Mouse (Mus musculus) adrenal gland, postnatal 10 days (tissue): ENCODE results near the gene Sdk1. TPM values are rescaled to one million over a fixed set of nuclear protein-coding genes. Genes with fewer than 3 reads are reported as not detected.

Source experiments
- DNase-seq: peaks from one replicate; pipeline ENCODE4 v3.0.0; 2021; ENCODE audit warnings: mixed read lengths
- long read RNA-seq, 2 experiments: library from polyadenylated mRNA; stranded (forward); transcript quantifications; one replicate each; pipeline ENCODE4 v2.0.0; 2021
- total RNA-seq, 2 experiments: library from RNA; stranded (reverse); gene quantifications; 2 replicates each; pipeline ENCODE4 v1.2.3; 2021

The Sdk1 gene
- total RNA-seq: 10 to 100 TPM in 1 of 2 experiments, 1 to 10 TPM in 1; 8.5 to 14.0 TPM
- long read RNA-seq, experiment 1, partial matches to known transcripts: 3 of 4 reads
- long read RNA-seq, experiment 1, other reads (novel, unspliced or antisense): 1 of 4 reads
- long read RNA-seq, experiment 2, partial matches to known transcripts: 1 of 1 reads
- long read RNA-seq, experiment 2, other reads (novel, unspliced or antisense): 0 of 1 reads

DNA sequence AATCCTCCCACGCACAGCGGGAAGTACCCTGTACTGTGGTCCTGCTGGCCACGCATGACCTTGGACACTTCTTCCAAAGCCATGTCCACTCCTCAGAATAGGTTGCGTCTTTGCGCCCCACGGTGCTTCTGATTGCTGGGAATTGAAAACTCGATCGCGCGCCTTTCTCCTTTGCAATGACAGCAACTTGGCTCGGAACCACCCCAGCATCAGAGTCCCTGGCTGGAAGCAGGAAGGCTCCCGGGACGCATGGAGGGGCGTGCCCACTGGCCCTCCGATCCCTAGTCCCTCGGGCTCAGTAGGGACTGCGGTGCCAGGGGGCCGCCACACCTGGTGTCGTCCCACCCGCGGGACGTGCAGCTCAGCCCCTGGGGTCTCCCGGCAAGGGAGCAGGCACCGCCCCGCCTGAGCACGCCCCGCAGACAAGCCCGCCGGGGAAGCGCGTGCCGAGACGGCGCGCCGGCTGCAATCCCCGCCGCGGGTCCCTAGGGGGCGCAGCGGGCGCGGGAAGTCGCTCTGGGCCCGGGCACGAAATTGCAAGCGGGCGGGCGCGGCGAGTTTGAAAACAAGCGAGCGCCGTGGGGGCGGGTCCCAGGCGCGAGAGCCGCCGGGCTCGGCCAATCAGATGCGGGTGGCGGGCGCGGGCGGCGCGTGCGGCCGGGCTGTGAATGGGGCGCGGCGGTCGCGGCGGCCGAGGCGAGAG, at the start of gene Sdk1:
Gene Sdk1, plus strand, starts transcription at position 650 of the 703 bp plus-strand sequence.
- peak; percentile 98 for DNase-seq

DNA sequence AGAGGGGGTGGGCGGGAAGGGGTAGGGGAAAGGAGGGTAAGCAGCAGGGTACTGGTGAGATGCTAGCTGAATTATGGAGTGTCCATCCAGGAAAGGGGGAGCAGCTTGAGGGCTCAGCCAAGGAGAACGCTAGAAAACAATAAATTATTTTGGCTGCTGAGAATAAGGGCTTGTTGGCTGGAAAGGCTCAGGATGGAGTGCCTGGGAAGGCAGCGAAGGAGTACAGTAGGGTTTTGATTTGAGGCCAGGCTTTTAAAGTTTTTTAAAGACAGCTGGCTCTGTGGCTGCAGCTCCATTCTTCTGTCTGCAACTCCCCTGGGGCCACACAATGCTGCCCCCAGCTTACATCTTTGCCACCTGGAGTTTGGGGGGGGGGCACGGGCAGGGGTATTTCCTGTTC, 44.0 kb upstream of the Sdk1 start:
- no peak for DNase-seq

- DNase-seq: no peak
Observed at GRCm38 (mm10) chr5:141202276-141203065, 38.8 kb upstream of the Sdk1 start.

DNA sequence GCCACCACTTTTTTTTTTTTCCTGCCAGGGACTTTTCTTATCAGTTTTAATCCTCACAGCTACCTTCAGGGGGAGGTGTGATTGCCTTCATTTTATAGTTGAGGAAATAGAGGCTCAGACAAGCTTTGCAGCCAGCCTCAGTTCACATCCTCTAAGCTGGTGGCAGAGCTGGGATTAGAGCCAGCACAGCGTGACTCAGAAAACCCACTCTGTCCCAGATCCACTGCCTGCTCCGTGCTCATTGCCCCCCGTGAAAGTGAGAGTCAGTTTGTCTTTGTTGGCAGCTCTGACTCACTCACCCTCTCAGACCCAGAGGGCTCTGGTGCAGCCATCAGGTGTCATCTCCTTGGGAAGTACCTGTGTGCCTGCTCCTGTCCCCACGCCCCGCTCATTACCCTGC, 34.2 kb upstream of the Sdk1 start:
- DNase-seq: peak; percentile 14

DNA sequence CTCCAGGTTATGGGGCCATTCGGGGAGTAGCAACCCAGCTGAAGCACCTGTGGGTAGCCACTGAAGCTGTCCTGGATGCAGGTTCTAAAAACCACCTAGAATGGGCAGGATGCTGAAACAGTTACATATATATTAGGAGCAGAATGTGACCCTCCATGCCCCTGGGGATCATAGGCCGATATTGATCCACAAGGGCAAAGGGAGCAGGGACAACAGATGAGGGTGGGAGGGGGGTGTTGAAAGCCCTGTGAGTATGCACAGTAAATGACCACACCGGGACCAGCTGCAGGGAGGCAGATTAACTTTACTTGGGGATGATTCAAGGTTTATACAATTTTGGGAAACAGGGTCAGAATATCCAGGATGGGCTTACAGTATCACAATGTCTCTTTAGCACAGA, 16.0 kb upstream of the Sdk1 start:
- DNase-seq: no peak

DNA sequence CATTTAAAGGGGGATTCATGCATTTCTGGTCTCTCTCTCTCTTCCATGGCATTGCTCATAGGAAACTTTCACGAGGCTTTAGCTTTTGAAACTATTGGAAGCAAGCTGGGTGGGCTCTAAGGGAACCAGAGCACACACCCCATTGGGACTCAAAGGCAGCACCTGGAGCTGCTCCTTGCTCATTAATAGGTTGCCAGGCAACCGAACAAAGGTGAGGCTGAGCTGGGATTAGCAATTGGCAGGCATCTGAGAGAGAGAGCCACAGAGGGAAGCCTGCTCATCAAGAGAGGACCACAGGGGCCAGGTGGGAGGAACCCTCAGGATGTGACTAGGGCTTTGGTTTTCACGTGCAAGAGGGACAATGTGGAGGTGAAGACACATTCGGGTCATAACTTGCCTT, 7.0 kb upstream of the Sdk1 start:
- DNase-seq: no peak

DNA sequence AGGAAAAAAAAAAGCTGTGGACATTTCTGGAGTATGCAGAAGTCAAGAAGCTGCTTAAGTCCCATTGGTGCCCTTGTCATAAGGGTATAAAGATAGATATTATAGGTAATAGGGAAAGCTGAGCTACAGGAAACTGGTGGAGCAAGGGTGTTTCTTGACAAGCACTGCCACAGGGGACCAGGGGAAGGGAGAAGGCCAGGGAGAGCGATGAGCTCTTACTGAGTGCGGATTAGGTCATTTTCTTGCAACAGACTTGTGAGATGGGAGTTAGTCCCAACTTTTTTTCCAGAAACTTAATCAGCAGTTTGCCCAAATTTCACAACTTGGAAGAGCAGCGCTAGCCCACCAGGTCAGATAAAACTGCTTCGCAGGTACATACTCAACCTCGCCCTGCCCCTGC, 1.9 kb upstream of the Sdk1 start:
- peak; percentile 30 for DNase-seq

- DNase-seq: no peak
Observed at GRCm38 (mm10) chr5:141240441-141240840, 849 bp upstream of the Sdk1 start.

DNA sequence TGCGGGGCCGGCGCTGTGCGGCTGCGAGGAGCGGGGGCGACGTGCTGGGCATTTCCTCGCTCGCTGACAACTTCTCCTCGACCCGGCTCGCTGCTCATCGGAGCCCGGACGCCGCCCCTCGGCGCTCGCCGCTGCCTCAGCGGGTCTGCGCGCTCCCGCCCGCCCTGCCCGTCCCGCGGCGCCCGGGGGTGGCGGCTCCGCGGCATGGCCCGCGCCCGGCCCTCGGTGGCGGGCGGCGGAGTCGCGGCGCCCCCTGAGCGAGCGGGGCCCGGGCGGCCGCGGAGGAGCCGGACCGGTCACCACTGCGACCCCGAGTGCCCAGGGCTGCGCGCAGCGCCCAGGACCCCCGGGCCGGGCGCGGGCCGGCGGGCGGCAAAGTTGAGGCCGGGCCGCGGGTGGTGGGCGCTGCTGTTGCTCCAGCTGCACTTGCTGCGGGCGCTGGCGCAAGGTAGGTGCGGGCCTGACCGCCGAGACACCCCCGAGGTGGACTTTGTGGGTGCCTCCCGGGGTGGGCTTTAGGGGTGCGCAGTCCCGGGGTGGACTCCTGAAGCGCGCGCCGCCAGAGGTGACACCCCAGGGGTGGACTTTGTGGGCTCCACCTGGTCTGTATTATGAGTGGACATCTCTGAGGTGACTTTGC, 475 bp downstream of the Sdk1 start:
- peak; percentile 15 for DNase-seq

GRCm38 (mm10) chr5:141243253-141243965, 2.1 kb downstream of the Sdk1 start:
- peak; percentile 16 for DNase-seq

GRCm38 (mm10) chr5:141264253-141264652, 23.0 kb downstream of the Sdk1 start:
- peak; percentile 31 for DNase-seq

DNA sequence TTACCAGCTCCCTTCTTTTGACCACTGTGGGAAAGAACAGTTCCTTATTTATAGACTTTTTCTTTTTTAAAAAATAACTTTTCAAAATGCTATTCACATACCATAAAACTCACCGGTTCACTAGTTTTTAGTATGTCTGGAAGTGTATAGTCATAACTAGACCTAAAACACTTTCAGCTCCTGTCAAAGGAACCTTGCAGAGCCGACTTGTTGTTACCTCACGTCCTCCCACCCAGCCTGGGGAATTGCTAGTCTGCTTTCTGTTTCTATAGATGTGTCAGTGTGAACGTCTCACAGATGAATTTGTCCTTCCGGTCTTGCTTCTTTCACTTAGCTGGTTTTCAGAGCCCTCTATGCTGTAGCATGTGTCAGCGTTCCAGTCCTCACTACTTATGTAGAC, 35.8 kb downstream of the Sdk1 start:
- no peak for DNase-seq

DNA sequence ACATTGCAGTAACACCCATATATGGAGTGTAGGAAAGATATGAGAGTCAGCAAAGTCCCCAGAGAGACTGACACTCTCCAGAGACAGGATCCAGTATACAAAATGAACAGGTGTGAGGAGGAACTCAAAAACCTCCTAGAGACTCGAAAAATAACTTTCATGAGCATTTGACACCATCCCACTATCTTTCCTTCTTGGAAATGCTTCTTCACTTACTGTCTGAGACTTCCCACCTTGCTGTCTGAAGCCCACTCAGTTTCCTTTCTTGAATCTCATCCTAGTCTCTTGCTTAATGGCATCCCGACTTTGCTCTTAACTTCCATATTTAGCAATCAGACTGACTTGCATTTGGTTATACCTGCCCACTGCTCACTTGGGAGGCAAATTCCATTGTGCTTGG, 40.5 kb downstream of the Sdk1 start:
- no peak for DNase-seq

DNA sequence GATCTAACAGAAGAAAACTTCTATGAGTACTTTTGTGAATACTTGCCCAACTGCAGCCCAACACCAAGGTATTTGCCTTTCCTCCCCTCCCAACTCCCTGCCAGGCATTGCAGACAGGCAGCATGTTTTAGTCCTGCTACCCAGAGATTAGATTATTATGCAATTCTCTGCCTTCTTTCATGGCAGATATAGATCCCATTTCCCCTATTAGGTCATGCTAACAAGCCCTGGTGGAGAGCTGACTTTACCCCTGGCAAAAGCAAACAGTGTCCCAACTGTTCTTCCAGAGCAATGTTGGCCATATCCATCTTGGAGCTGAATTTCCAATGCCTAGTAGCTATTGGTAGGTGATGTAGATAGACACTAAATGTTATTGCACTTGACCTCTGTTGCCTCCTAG, 48.3 kb downstream of the Sdk1 start:
- DNase-seq: no peak

GRCm38 (mm10) chr5:141295240-141295639, 54.0 kb downstream of the Sdk1 start:
- no peak for DNase-seq

- no peak for DNase-seq
Observed at GRCm38 (mm10) chr5:141302287-141302694, 61.0 kb downstream of the Sdk1 start.

DNA sequence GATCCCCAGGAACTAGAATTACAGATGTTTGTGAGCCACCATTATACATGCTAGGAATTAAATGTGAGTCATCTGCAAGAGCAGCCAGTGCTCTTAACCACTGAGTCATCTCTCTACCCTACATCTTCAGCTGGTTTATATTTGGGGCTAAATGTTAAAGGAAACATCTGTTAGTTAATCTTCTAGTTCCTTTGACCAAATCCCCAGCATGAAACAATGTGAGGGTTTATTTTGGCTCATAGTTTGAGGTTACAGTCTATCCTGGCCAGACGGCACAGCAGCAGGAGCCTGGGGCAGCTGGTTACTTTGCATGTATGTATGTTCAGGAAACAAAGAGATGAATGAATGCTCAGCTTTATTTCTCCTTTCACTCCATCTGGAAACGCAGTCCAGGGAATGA, 62.5 kb downstream of the Sdk1 start:
- DNase-seq: no peak

GRCm38 (mm10) chr5:141304706-141305105, 63.4 kb downstream of the Sdk1 start:
- no peak for DNase-seq

DNA sequence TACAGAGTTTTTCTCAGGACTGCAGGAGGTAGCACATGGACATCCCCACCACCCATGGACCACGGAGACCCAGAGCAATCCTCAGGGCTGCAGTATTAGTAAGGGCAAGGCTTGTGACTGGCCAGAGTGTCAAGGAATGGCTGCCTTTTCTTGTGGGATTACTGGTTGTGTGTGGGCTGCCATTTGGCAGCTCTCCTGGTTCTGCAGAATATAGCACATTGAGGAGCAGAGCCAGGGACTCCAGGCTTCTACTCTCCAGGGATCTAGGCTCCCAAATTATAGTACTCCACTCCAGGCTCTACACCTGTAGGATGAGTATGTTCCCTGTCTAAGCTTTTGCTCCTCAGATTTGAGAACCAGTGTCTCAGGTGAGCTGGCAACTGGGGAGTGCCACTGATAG, 69.4 kb downstream of the Sdk1 start:
- no peak for DNase-seq

GRCm38 (mm10) chr5:141311801-141312200, 70.5 kb downstream of the Sdk1 start:
- DNase-seq: no peak

- no peak for DNase-seq
Observed at GRCm38 (mm10) chr5:141312305-141312704, 71.0 kb downstream of the Sdk1 start.

DNA sequence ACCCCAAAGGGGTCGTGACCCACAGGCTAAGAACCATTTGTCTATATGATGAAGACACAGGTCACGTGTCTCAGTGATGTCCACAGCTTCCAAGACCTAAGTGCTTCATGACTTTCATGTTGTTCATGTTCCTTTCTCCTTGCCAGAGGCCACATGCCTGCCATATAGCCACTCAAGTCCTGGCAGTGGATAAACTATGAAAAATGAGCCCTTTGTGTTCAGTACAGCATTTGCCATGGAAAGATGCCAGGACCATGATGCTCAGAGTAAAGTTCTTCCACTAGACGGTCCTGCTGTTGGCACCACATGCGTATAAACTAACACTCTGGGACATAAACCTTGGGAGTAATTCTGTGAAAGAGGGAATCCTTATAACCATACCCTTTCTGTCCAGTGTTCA, 75.8 kb downstream of the Sdk1 start:
- no peak for DNase-seq
